Mouse (Mus musculus) liver, embryonic 15.5 days (tissue): ENCODE measurements around the gene Olfr1132. TPM values are rescaled to one million over a fixed set of nuclear protein-coding genes. Genes with fewer than 3 reads are reported as not detected.
"Not testable (repeated sequence)": the region's sequence is repeated elsewhere in the genome, so short reads cannot be mapped to it uniquely, and the experiment has no call there.

Source experiments
- ATAC-seq: fragments of 200-750 bp; cut with Nextera tagmentation; 2 replicates; pipeline ENCODE4 v1.8.0; 2017; ENCODE audit warnings: moderate number of reproducible peaks, mild to moderate bottlenecking, moderate library complexity; ENCODE audit not compliant: insufficient read depth
- H3K27ac ChIP-seq: fragments of 300-500 bp; sonication (generic); replicated peaks from 2 replicates; pipeline ENCODE4 v1.5.1; 2015; ENCODE audit warnings: mild to moderate bottlenecking, inconsistent platforms
- H3K27me3 ChIP-seq: fragments of 300-500 bp; sonication (generic); 2 replicates; pipeline ENCODE4 v1.6.1; 2015; ENCODE audit warnings: mild to moderate bottlenecking, inconsistent platforms
- H3K36me3 ChIP-seq: fragments of 300-500 bp; sonication (generic); replicated peaks from 2 replicates; pipeline ENCODE4 v1.6.1; 2015; ENCODE audit warnings: moderate library complexity, mild to moderate bottlenecking, inconsistent platforms
- H3K4me1 ChIP-seq: fragments of 300-500 bp; sonication (generic); replicated peaks from 2 replicates; pipeline ENCODE4 v1.6.1; 2015; ENCODE audit warnings: inconsistent platforms
- H3K4me2 ChIP-seq: fragments of 300-500 bp; sonication (generic); 2 replicates; pipeline ENCODE4 v1.6.1; 2015; ENCODE audit warnings: moderate library complexity, mild to moderate bottlenecking, inconsistent platforms
- H3K4me3 ChIP-seq: fragments of 300-500 bp; sonication (generic); replicated peaks from 2 replicates; pipeline ENCODE4 v1.5.1; 2015; ENCODE audit warnings: mild to moderate bottlenecking, inconsistent platforms
- H3K9ac ChIP-seq: fragments of 300-500 bp; sonication (generic); 2 replicates; pipeline ENCODE4 v1.6.1; 2015; ENCODE audit warnings: moderate library complexity, mild to moderate bottlenecking, inconsistent platforms
- H3K9me3 ChIP-seq: fragments of 300-500 bp; sonication (generic); replicated peaks from 2 replicates; pipeline ENCODE4 v1.6.1; 2016; ENCODE audit warnings: inconsistent platforms
- WGBS: fragments of 180-500 bp; shearing (Covaris S2); methylation state at CpG from one replicate; pipeline ENCODE4 v1.1.7; 2015; ENCODE audit warnings: mixed read lengths; ENCODE audit not compliant: insufficient replicate concordance; 5-methylcytosine and 5-hydroxymethylcytosine counted together
- polyA plus RNA-seq: library from polyadenylated mRNA; unstranded; fragments of >200 nt; fragmentation: Nextera tagmentation; extraction: Ambion mirVana; gene quantifications from 2 replicates; pipeline ENCODE4 v1.2.1, GENCODE M21; 2015

Gene Olfr1132
- polyA plus RNA-seq, result not detected in 2 replicates

DNA sequence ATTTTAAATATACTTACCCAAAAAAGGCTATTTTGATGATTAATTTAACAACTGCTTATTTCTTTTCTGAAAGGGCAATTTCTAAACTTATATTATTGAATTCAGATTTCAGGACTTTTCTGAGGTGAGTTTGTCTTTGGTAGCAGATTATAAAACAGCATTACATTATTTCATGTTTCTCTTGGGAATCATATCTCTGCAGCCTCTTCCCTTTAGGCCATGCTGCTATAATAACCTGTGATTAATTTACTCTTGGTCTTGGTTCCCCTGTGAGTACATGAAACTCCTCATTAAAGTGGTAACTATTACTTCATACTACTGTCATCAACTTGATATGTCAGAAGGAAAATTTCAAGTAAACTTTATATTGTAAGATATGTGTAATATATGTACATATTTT is at the start of gene Olfr1132:
Gene Olfr1132, minus strand, starts transcription at position 101 of the 400 bp plus-strand sequence.
- Histone ChIP-seq H3K27ac (no peak within 1 kb of the TSS), H3K27me3 (no peaks in the 10 kb centered on the region), H3K9ac (no peak within 1 kb of the TSS), H3K4me1 (no peaks in the 10 kb centered on the region), H3K4me3 (no peak within 1 kb of the TSS), H3K4me2 (no peak within 1 kb of the TSS), H3K9me3 (no peaks in the 10 kb centered on the region), H3K36me3 (no peaks in the 10 kb centered on the region)
- no peak for ATAC-seq

DNA sequence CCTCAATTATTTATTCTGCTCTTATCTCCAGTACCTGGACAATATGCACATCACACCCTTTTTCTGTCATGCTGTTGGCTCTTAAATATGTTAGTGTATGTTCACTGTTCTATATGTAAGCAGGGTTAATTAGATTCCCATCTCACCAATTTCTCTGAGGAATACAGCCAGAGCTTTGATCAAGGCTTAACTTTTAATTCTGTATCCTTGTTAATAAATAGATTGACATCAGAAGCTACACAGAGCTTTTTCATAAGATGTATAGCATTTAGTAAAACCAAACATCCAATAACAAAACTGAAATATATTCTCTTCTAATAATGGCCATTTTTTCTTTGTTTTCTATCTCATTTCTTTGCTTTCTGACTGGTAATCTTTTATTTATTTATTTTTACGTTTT is 36.2 kb upstream of the Olfr1132 start, which contains the start of gene Olfr1135:
Gene Olfr1135, minus strand, starts transcription at position 101 of the 400 bp plus-strand sequence.
- Histone ChIP-seq H3K4me3 (no peak within 1 kb of the TSS), H3K9me3 (no peaks in the 10 kb centered on the region), H3K9ac (no peak within 1 kb of the TSS), H3K27me3 (no peaks in the 10 kb centered on the region), H3K4me2 (no peak within 1 kb of the TSS), H3K4me1 (no peaks in the 10 kb centered on the region), H3K27ac (no peak within 1 kb of the TSS), H3K36me3 (no peaks in the 10 kb centered on the region)
- 16% methylated on average over 1 of the region's 1 CpGs for WGBS
- no peak for ATAC-seq

DNA sequence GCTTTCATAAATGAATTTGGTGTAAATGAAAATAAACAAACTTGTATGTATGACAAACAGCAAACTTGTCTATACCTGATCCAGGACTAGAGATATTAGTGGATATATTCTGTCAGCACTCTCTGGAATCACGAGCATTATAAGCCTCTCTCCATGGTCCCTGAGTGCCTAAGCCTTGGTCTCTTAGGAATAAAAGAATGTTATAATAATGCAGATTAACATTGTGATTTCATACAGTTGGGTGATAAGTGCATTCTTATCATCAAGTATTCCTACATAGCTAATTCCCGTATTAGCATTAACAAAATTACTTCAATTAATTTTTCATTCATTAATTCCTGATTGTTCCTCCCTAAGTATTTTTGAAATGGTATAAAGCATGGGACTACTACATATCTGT is 21.0 kb upstream of the Olfr1132 start, which contains the start of gene Olfr1134:
Gene Olfr1134, minus strand, starts transcription at position 101 of the 400 bp plus-strand sequence.
- no peak within 1 kb of the TSS for H3K9ac ChIP-seq
- 75% methylated on average over 2 of the region's 2 CpGs for WGBS
- no peak within 1 kb of the TSS for H3K4me3 ChIP-seq
- H3K27ac ChIP-seq, result no peak within 1 kb of the TSS
- ATAC-seq, result no peak
- H3K9me3 ChIP-seq, result no peaks in the 10 kb centered on the region
- no peak within 1 kb of the TSS for H3K4me2 ChIP-seq
- no peaks in the 10 kb centered on the region for H3K4me1 ChIP-seq
- H3K27me3 ChIP-seq, result no peaks in the 10 kb centered on the region
- no peaks in the 10 kb centered on the region for H3K36me3 ChIP-seq

DNA sequence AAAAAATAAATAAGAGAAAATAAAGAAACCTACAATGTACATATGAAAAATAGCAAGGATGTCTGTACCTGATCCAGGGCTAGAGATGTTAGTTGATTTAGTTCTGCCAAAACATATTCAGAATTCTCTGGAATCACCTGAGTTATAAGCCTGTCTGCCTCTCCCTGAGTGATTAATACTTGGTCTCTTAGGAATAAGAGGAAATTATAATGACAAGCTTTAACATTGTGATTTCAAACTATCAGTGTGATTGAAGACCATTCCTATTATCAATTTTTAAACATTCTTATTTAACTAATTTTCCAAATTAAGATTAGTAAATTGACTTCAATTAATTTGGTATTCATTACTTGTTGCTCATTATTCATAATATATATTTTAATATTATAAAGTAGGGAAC is 9.9 kb upstream of the Olfr1132 start, which contains the start of gene Olfr1133:
Gene Olfr1133, minus strand, starts transcription at position 101 of the 400 bp plus-strand sequence.
- ATAC-seq, result no peak
- no peaks in the 10 kb centered on the region for H3K4me1 ChIP-seq
- H3K9me3 ChIP-seq, result no peaks in the 10 kb centered on the region
- no peaks in the 10 kb centered on the region for H3K27me3 ChIP-seq
- H3K9ac ChIP-seq, result no peak within 1 kb of the TSS
- H3K27ac ChIP-seq, result no peak within 1 kb of the TSS
- no peak within 1 kb of the TSS for H3K4me3 ChIP-seq
- H3K36me3 ChIP-seq, result no peaks in the 10 kb centered on the region
- H3K4me2 ChIP-seq, result no peak within 1 kb of the TSS

DNA sequence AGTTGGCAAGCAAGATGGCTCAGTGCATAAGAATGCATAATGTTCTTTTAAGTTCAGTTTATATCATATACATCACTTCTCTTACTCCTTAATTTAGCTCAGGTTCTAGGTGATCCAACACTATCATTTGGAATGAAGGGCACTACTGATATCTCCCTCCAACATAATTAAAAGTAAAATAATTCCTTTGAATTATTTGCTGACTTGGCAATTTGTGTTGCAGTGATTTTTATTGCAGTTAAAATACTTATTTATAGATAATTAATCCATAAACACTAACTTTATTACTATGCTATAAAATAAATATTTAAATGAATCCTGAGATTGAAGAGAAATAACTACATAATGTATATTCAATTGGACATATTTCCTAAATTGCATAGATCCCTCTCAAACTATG is 5.1 kb upstream of the Olfr1132 start:
- no peak overlapping the region for H3K9ac ChIP-seq
- no peak overlapping the region for H3K27ac ChIP-seq
- no peak overlapping the region for H3K4me2 ChIP-seq
- H3K36me3 ChIP-seq, result no peaks in the 10 kb centered on the region
- no peak for ATAC-seq
- no peak overlapping the region for H3K4me3 ChIP-seq
- no peaks in the 10 kb centered on the region for H3K4me1 ChIP-seq
- H3K27me3 ChIP-seq, result no peaks in the 10 kb centered on the region
- H3K9me3 ChIP-seq, result no peaks in the 10 kb centered on the region

DNA sequence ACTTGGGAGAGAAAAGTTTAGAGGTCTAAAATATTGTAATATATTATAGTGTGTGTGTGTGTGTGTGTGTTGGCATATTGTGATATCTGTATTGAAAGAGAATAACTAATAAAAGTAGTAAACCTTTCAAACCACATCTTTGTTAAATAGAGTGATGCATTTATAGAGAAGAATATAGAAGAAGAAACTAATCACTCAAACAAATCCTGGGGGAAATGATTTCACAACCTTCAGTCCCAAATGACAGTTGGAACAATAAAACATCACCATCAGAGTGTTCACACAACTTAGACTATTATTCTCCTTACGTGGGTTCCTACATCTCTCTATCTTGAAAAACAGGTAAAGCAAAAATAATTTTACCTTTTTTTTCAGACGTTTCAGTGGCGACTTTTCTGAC is 10.5 kb downstream of the Olfr1132 start, which contains the start of gene Olfr1131:
Gene Olfr1131, plus strand, starts transcription at position 301 of the 400 bp plus-strand sequence.
- no peak for ATAC-seq
- no peaks in the 10 kb centered on the region for H3K4me1 ChIP-seq
- no peaks in the 10 kb centered on the region for H3K27me3 ChIP-seq
- H3K4me2 ChIP-seq, result no peak within 1 kb of the TSS
- no peaks in the 10 kb centered on the region for H3K36me3 ChIP-seq
- H3K4me3 ChIP-seq, result no peak within 1 kb of the TSS
- H3K9me3 ChIP-seq, result no peaks in the 10 kb centered on the region
- H3K9ac ChIP-seq, result no peak within 1 kb of the TSS
- H3K27ac ChIP-seq, result no peak within 1 kb of the TSS
- whole genome bisulfite sequencing, result 41% methylated on average over 3 of the region's 3 CpGs

DNA sequence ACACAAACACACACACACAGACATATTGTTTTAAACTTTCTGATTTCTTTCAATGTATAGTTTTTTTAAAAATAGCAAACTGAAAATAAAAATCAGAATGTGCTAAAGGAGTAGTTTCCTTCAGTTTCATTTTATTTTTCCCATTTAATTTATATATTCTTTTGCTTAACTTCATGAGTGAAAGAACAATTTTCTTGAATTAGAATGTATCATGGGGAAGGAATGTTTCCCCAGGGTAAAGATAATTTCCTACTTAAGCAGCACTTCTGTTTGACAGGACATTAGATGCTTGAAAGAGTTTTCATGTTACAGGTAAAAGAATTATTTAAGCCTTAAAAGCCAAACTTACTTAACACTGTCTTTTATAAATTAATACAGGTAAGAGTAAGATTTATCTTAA is 31.4 kb downstream of the Olfr1132 start, which contains the start of gene Olfr1130:
Gene Olfr1130, plus strand, starts transcription at position 301 of the 400 bp plus-strand sequence.
- not testable (repeated sequence) for H3K9ac ChIP-seq, H3K27ac ChIP-seq, H3K4me1 ChIP-seq, ATAC-seq, H3K9me3 ChIP-seq, H3K4me3 ChIP-seq, H3K27me3 ChIP-seq, H3K36me3 ChIP-seq, H3K4me2 ChIP-seq

Other genes starting within 250 kb of the Olfr1132 start
- not detected in 2 replicates for gene Olfr1123, start 220.9 kb downstream of the Olfr1132 start, polyA plus RNA-seq
- gene Olfr1124, start 207.3 kb downstream of the Olfr1132 start, polyA plus RNA-seq, result not detected in 2 replicates
- gene Olfr1126, start 183.6 kb downstream of the Olfr1132 start, polyA plus RNA-seq, result not detected in 2 replicates
- gene Pramel7, start 140.4 kb downstream of the Olfr1132 start, polyA plus RNA-seq, result not detected in 2 replicates
- not detected in 2 replicates for gene Pramel6, start 131.0 kb downstream of the Olfr1132 start, polyA plus RNA-seq
- not detected in 2 replicates for gene Olfr153, start 105.7 kb downstream of the Olfr1132 start, polyA plus RNA-seq
- gene Olfr1128, start 92.0 kb downstream of the Olfr1132 start, polyA plus RNA-seq, result not detected in 2 replicates
- gene Olfr1129, start 63.6 kb downstream of the Olfr1132 start, polyA plus RNA-seq, result not detected in 2 replicates
- not detected in 2 replicates for gene Olfr1130, start 31.3 kb downstream of the Olfr1132 start, polyA plus RNA-seq
- gene Olfr1131, start 10.4 kb downstream of the Olfr1132 start, polyA plus RNA-seq, result not detected in 2 replicates
- gene Olfr1133, start 9.8 kb upstream of the Olfr1132 start, polyA plus RNA-seq, result not detected in 2 replicates
- not detected in 2 replicates for gene Olfr1134, start 20.9 kb upstream of the Olfr1132 start, polyA plus RNA-seq
- gene Olfr1135, start 36.1 kb upstream of the Olfr1132 start, polyA plus RNA-seq, result not detected in 2 replicates
- not detected in 2 replicates for gene Olfr1136, start 56.4 kb upstream of the Olfr1132 start, polyA plus RNA-seq
- not detected in 2 replicates for gene Olfr1137, start 75.6 kb upstream of the Olfr1132 start, polyA plus RNA-seq
- gene Olfr1138, start 102.4 kb upstream of the Olfr1132 start, polyA plus RNA-seq, result not detected in 2 replicates
- gene Olfr1140, start 106.2 kb upstream of the Olfr1132 start, polyA plus RNA-seq, result not detected in 2 replicates
- gene Olfr1141, start 116.5 kb upstream of the Olfr1132 start, polyA plus RNA-seq, result not detected in 2 replicates
- gene Olfr152, start 141.9 kb upstream of the Olfr1132 start, polyA plus RNA-seq, result not detected in 2 replicates
- not detected in 2 replicates for gene Olfr1143, start 163.1 kb upstream of the Olfr1132 start, polyA plus RNA-seq
- gene Olfr1145, start 172.3 kb upstream of the Olfr1132 start, polyA plus RNA-seq, result not detected in 2 replicates
- not detected in 2 replicates for gene Olfr1148, start 193.0 kb upstream of the Olfr1132 start, polyA plus RNA-seq
- gene Olfr1150-ps1, start 206.5 kb upstream of the Olfr1132 start, polyA plus RNA-seq, result not detected in 2 replicates
- not detected in 2 replicates for gene Olfr1151, start 218.3 kb upstream of the Olfr1132 start, polyA plus RNA-seq
- gene Olfr1152, start 229.0 kb upstream of the Olfr1132 start, polyA plus RNA-seq, result not detected in 2 replicates